ENCODE assay signal across 21 mouse cellular contexts in genomic region chr8:89412500-89412899, GRCm38 (mm10).
DNase-seq lines count a peak whose midpoint lies in the region; ATAC-seq and TF ChIP-seq lines count a peak whose summit lies in the region.
"Had no signal": no experiment of that assay in that cellular context is flagged by ENCODE, and none has a peak within 500 bp of the region (broad histone marks: within the 10 kb centered on the region; RNA-seq: fewer than 3 reads in every experiment).

No protein-coding gene starts in this region.

- peaks cover 4% of the 10 kb centered on the region; the same call in 1 of the 2 replicates for H3K4me1 ChIP-seq in embryonic facial prominence, embryonic 14.5 days (ENCODE audit: control insufficient read depth, insufficient read depth, low read length)
- H3K4me1 ChIP-seq in embryonic facial prominence, embryonic 10.5 days = peaks cover 13% of the 10 kb centered on the region
- no peaks in the 10 kb centered on the region for H3K4me1 ChIP-seq in heart, embryonic 11.5 days (ENCODE audit: control insufficient read depth, insufficient read depth, low read length)
- no peaks in the 10 kb centered on the region for H3K4me1 ChIP-seq in lung, postnatal 0 days (ENCODE audit: insufficient read depth, low read depth, low read length)
- H3K4me1 ChIP-seq: neural tube, embryonic 15.5 days had no signal

- no peak overlapping the region for H3K27ac ChIP-seq in embryonic facial prominence, embryonic 14.5 days (replicated peaks; ENCODE audit: low read depth, low read length)
- no peak overlapping the region for H3K27ac ChIP-seq in embryonic facial prominence, embryonic 10.5 days (replicated peaks)
- H3K27ac ChIP-seq in heart, embryonic 11.5 days (ENCODE audit: low read depth, low read length) = no peak overlapping the region
- no peak overlapping the region for H3K27ac ChIP-seq in lung, postnatal 0 days (ENCODE audit: low read length)
- H3K27ac ChIP-seq: hindbrain, postnatal 0 days; layer of hippocampus, adult 2 months; limb, embryonic 12.5 days; midbrain, embryonic 12.5 days; neural tube, embryonic 15.5 days had no signal

- H3K4me2 ChIP-seq in embryonic facial prominence, embryonic 14.5 days (ENCODE audit: low read depth, low read length) = no peak overlapping the region
- H3K4me2 ChIP-seq in heart, embryonic 11.5 days = no peak overlapping the region
- H3K4me2 ChIP-seq in lung, postnatal 0 days (replicated peaks; ENCODE audit: low read depth, low read length) = no peak overlapping the region
- H3K4me2 ChIP-seq: limb, embryonic 12.5 days; liver, embryonic 11.5 days; midbrain, embryonic 12.5 days; neural tube, embryonic 15.5 days had no signal

- no peak for TF ChIP-seq CTCF in lung, postnatal 0 days (IDR thresholded peaks at IDR 0.05)

- no peak for ATAC-seq in embryonic facial prominence, embryonic 14.5 days (ENCODE audit: low read depth)
- ATAC-seq in heart, embryonic 11.5 days (replicated peaks; ENCODE audit: insufficient number of reproducible peaks, low FRiP score, low TSS enrichment) = no peak
- ATAC-seq in lung, postnatal 0 days = no peak
- ATAC-seq: hindbrain, postnatal 0 days; intestine, embryonic 16.5 days had no signal

- H3K9me3 ChIP-seq in embryonic facial prominence, embryonic 14.5 days (ENCODE audit: control insufficient read depth, low read length) = no peaks in the 10 kb centered on the region
- no peaks in the 10 kb centered on the region for H3K9me3 ChIP-seq in embryonic facial prominence, embryonic 10.5 days
- no peaks in the 10 kb centered on the region for H3K9me3 ChIP-seq in heart, embryonic 11.5 days (replicated peaks; ENCODE audit: control insufficient read depth, low read length)
- no peaks in the 10 kb centered on the region for H3K9me3 ChIP-seq in lung, postnatal 0 days (ENCODE audit: low read length)
- H3K9me3 ChIP-seq: limb, embryonic 12.5 days; midbrain, embryonic 12.5 days; neural tube, embryonic 15.5 days had no signal

- no peaks in the 10 kb centered on the region for H3K36me3 ChIP-seq in embryonic facial prominence, embryonic 14.5 days (ENCODE audit: control insufficient read depth, insufficient read depth, low read length)
- H3K36me3 ChIP-seq in embryonic facial prominence, embryonic 10.5 days (replicated peaks) = no peaks in the 10 kb centered on the region
- H3K36me3 ChIP-seq in heart, embryonic 11.5 days (ENCODE audit: control insufficient read depth, insufficient read depth, low read length) = no peaks in the 10 kb centered on the region
- no peaks in the 10 kb centered on the region for H3K36me3 ChIP-seq in lung, postnatal 0 days (ENCODE audit: insufficient read depth, low read length)
- H3K36me3 ChIP-seq: limb, embryonic 12.5 days; midbrain, embryonic 12.5 days; neural tube, embryonic 15.5 days had no signal

- intact Hi-C loops in heart, postnatal 14 days (cut with DNase I) = no loop called here

- no peak for TF ChIP-seq EP300 in lung, postnatal 0 days (IDR thresholded peaks at IDR 0.05)

- 48% methylated on average over 8 of the region's 8 CpGs for WGBS in embryonic facial prominence, embryonic 14.5 days
- 57% methylated on average over 8 of the region's 8 CpGs for WGBS in embryonic facial prominence, embryonic 10.5 days
- WGBS in heart, embryonic 11.5 days (ENCODE audit: insufficient replicate concordance) = 81% methylated on average over 8 of the region's 8 CpGs
- WGBS in lung, postnatal 0 days = 70% methylated on average over 8 of the region's 8 CpGs

- no peak overlapping the region for H3K9ac ChIP-seq in embryonic facial prominence, embryonic 14.5 days (ENCODE audit: low read depth, low read length)
- H3K9ac ChIP-seq in heart, embryonic 11.5 days (ENCODE audit: low read depth, low read length) = no peak overlapping the region
- no peak overlapping the region for H3K9ac ChIP-seq in lung, postnatal 0 days (replicated peaks; ENCODE audit: low read depth)
- H3K9ac ChIP-seq: limb, embryonic 12.5 days; midbrain, embryonic 12.5 days; neural tube, embryonic 15.5 days had no signal

- DNase-seq in embryonic facial prominence, embryonic 14.5 days (ENCODE audit: low spot score) = peak; percentile 20
- no peak for DNase-seq in embryonic facial prominence, embryonic 10.5 days (ENCODE audit: low spot score)
- peak; percentile 3 to 10 for DNase-seq in heart, postnatal 14 days
- peak; percentile 25 for DNase-seq in kidney, postnatal 10 days
- no peak for DNase-seq in kidney, adult 9 months
- no peak for DNase-seq in lung, postnatal 0 days (ENCODE audit: low spot score)
- DNase-seq: adrenal gland, postnatal 14 days; cerebellum, adult 9-10 months; gastrocnemius, postnatal 25 days; lung, adult 18-20 months; lung, postnatal 14 days; thymus, adult 18-20 months; thymus, postnatal 36 days had no signal

- H3K4me3 ChIP-seq in embryonic facial prominence, embryonic 14.5 days (ENCODE audit: low read depth, low read length) = no peak overlapping the region
- H3K4me3 ChIP-seq in embryonic facial prominence, embryonic 10.5 days = no peak overlapping the region
- no peak overlapping the region for H3K4me3 ChIP-seq in heart, embryonic 11.5 days (ENCODE audit: low read depth, low read length)
- H3K4me3 ChIP-seq in lung, postnatal 0 days (ENCODE audit: low read depth, low read length) = no peak overlapping the region
- H3K4me3 ChIP-seq: layer of hippocampus, adult 2 months; limb, embryonic 12.5 days; midbrain, embryonic 12.5 days; neural tube, embryonic 15.5 days had no signal

- H3K27me3 ChIP-seq in embryonic facial prominence, embryonic 14.5 days (replicated peaks; ENCODE audit: control insufficient read depth, insufficient read depth, low read length) = no peaks in the 10 kb centered on the region
- H3K27me3 ChIP-seq in embryonic facial prominence, embryonic 10.5 days (replicated peaks; ENCODE audit: low read depth, poor library complexity, severe bottlenecking) = peaks cover 35% of the 10 kb centered on the region
- H3K27me3 ChIP-seq in heart, embryonic 11.5 days (ENCODE audit: control insufficient read depth, insufficient read depth, low read length) = no peaks in the 10 kb centered on the region
- no peaks in the 10 kb centered on the region for H3K27me3 ChIP-seq in lung, postnatal 0 days (replicated peaks; ENCODE audit: insufficient read depth, low read length)
- H3K27me3 ChIP-seq: limb, embryonic 12.5 days; midbrain, embryonic 12.5 days; neural tube, embryonic 15.5 days had no signal

Comparison
In these comparisons a context has a peak if more than half of its experiments do, and no peak if none do; other contexts are left out.
1. DNase-seq: peak in embryonic facial prominence, embryonic 14.5 days (single experiment), heart, postnatal 14 days (2 of 2) and kidney, postnatal 10 days (single experiment); none in embryonic facial prominence, embryonic 10.5 days (single experiment), kidney, adult 9 months (single experiment) and lung, postnatal 0 days (single experiment).